Mouse (Mus musculus) liver, adult (tissue): ENCODE data around the gene Gm10037.

Experiments
- GATA4 ChIP-seq: IDR thresholded peaks from 2 replicates; pipeline ENCODE4 v1.6.1; 2014; ENCODE audit warnings: mild to moderate bottlenecking, low read length; ENCODE audit not compliant: insufficient replicate concordance

Gm10037 gene

GRCm38 (mm10) chr13:67830911-67831336 is at the start of gene Gm10037:
TSS of gene Gm10037 (plus strand) at chr13:67831106.
- TF ChIP-seq GATA4: no peak

- TF ChIP-seq GATA4: no peak
Measured at GRCm38 (mm10) chr13:67791921-67792455, 38.9 kb upstream of the Gm10037 start.

GRCm38 (mm10) chr13:67798618-67799017 is 32.3 kb upstream of the Gm10037 start:
- no peak for TF ChIP-seq GATA4

GRCm38 (mm10) chr13:67811651-67812210 is 19.2 kb upstream of the Gm10037 start:
- TF ChIP-seq GATA4: no peak

- no peak for TF ChIP-seq GATA4
Measured at GRCm38 (mm10) chr13:67812961-67813709, 17.8 kb upstream of the Gm10037 start.

GRCm38 (mm10) chr13:67813710-67814660 is 16.9 kb upstream of the Gm10037 start, which contains the start of gene Zfp273:
TSS of gene Zfp273 (plus strand) at chr13:67813740.
- TF ChIP-seq GATA4: no peak

- no peak for TF ChIP-seq GATA4
Measured at GRCm38 (mm10) chr13:67818636-67819035, 12.3 kb upstream of the Gm10037 start.

- no peak for TF ChIP-seq GATA4
Measured at GRCm38 (mm10) chr13:67843775-67844118, 12.8 kb downstream of the Gm10037 start.

- TF ChIP-seq GATA4: no peak
Measured at GRCm38 (mm10) chr13:67844119-67844852, 13.4 kb downstream of the Gm10037 start.

- no peak for TF ChIP-seq GATA4
Measured at GRCm38 (mm10) chr13:67844853-67845194, 13.9 kb downstream of the Gm10037 start.

- TF ChIP-seq GATA4: no peak
Measured at GRCm38 (mm10) chr13:67850361-67850760, 19.5 kb downstream of the Gm10037 start.

- no peak for TF ChIP-seq GATA4
Measured at GRCm38 (mm10) chr13:67853130-67853529, 22.2 kb downstream of the Gm10037 start.

GRCm38 (mm10) chr13:67853983-67854382 is 23.1 kb downstream of the Gm10037 start:
- no peak for TF ChIP-seq GATA4

- no peak for TF ChIP-seq GATA4
Measured at GRCm38 (mm10) chr13:67857317-67857716, 26.4 kb downstream of the Gm10037 start.

GRCm38 (mm10) chr13:67862508-67862907 is 31.6 kb downstream of the Gm10037 start:
- no peak for TF ChIP-seq GATA4
